Mouse (Mus musculus): ENCODE results near the gene Usp8. TPM values are rescaled to one million over a fixed set of nuclear protein-coding genes. Genes with fewer than 3 reads are reported as not detected.

Usp8 gene
- polyA plus RNA-seq, 1 experiment, result 31.2 TPM

DNA sequence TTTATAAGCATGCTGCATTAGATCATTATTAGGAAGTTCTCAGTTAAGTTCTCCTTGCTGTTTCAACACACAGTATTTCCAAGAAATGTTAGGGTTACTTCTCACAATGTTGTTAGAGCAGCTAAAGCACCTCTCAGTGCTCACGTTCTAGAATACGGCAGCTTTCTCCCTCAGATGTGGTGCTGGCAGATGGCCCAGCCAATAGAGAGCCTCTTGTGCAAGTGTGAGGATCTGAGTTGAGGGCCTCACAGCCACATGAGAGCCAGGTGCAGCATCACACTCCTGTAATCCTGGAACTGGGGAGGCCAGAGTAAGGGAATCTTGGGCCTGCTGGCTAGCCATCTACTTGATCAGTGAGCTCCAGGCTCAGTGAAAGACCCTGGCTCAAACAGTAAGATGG, 33.2 kb downstream of the Usp8 start:
- H3K4me3 ChIP-seq (ENCODE audit: insufficient read depth, low read depth, low read length), result no peak overlapping the region
- no peak for TF ChIP-seq POLR2A (IDR thresholded peaks at IDR 0.05; ENCODE audit: low read depth, low read length)
- TF ChIP-seq CTCF (conservative IDR thresholded peaks at IDR 0.05; ENCODE audit: insufficient read depth, insufficient read length, low read depth, low read length), result no peak
- peaks cover 21% of the 10 kb centered on the region for H3K36me3 ChIP-seq (ENCODE audit: control insufficient read depth, insufficient read depth, low read length)
- no peaks in the 10 kb centered on the region for H3K4me1 ChIP-seq (ENCODE audit: control insufficient read depth, insufficient read depth, low read length)
- H3K27me3 ChIP-seq (replicated peaks; ENCODE audit: control insufficient read depth, insufficient read depth, low read length), result no peaks in the 10 kb centered on the region
- no peak overlapping the region for H3K27ac ChIP-seq (ENCODE audit: insufficient read depth, low read depth, low read length)
- 66% methylated on average over 2 of the region's 2 CpGs for WGBS
- no peak for DNase-seq

- no peak for DNase-seq
- Histone ChIP-seq H3K27me3 (replicated peaks; ENCODE audit: control insufficient read depth, insufficient read depth, low read length) (no peaks in the 10 kb centered on the region), H3K4me1 (ENCODE audit: control insufficient read depth, insufficient read depth, low read length) (no peaks in the 10 kb centered on the region), H3K27ac (ENCODE audit: insufficient read depth, low read depth, low read length) (no peak overlapping the region), H3K36me3 (ENCODE audit: control insufficient read depth, insufficient read depth, low read length) (peaks cover 22% of the 10 kb centered on the region), H3K4me3 (ENCODE audit: insufficient read depth, low read depth, low read length) (no peak overlapping the region)
- WGBS, result 86% methylated on average over 5 of the region's 5 CpGs
- no peak for TF ChIP-seq CTCF (conservative IDR thresholded peaks at IDR 0.05; ENCODE audit: insufficient read depth, insufficient read length, low read depth, low read length)
- no peak for TF ChIP-seq POLR2A (IDR thresholded peaks at IDR 0.05; ENCODE audit: low read depth, low read length)
These were observed 36.3 kb downstream of the Usp8 start for GRCm38 (mm10) chr2:126743389-126743788.

- no peak for TF ChIP-seq CTCF (conservative IDR thresholded peaks at IDR 0.05; ENCODE audit: insufficient read depth, insufficient read length, low read depth, low read length)
- no peak for TF ChIP-seq POLR2A (IDR thresholded peaks at IDR 0.05; ENCODE audit: low read depth, low read length)
- no peak for DNase-seq
- H3K27me3 ChIP-seq (replicated peaks; ENCODE audit: control insufficient read depth, insufficient read depth, low read length), result no peaks in the 10 kb centered on the region
- H3K36me3 ChIP-seq (ENCODE audit: control insufficient read depth, insufficient read depth, low read length), result peaks cover 16% of the 10 kb centered on the region
- WGBS, result 98% methylated on average over 6 of the region's 6 CpGs
- H3K4me3 ChIP-seq (ENCODE audit: insufficient read depth, low read depth, low read length), result no peak overlapping the region
- H3K4me1 ChIP-seq (ENCODE audit: control insufficient read depth, insufficient read depth, low read length), result no peaks in the 10 kb centered on the region
- H3K27ac ChIP-seq (ENCODE audit: insufficient read depth, low read depth, low read length), result no peak overlapping the region
These were observed 48.5 kb downstream of the Usp8 start for GRCm38 (mm10) chr2:126755664-126756063.

- H3K27ac ChIP-seq (ENCODE audit: insufficient read depth, low read depth, low read length), result no peak overlapping the region
- no peaks in the 10 kb centered on the region for H3K27me3 ChIP-seq (replicated peaks; ENCODE audit: control insufficient read depth, insufficient read depth, low read length)
- peaks cover 14% of the 10 kb centered on the region for H3K36me3 ChIP-seq (ENCODE audit: control insufficient read depth, insufficient read depth, low read length)
- DNase-seq, result no peak
- no peaks in the 10 kb centered on the region for H3K4me1 ChIP-seq (ENCODE audit: control insufficient read depth, insufficient read depth, low read length)
- TF ChIP-seq CTCF (conservative IDR thresholded peaks at IDR 0.05; ENCODE audit: insufficient read depth, insufficient read length, low read depth, low read length) (no peak), POLR2A (IDR thresholded peaks at IDR 0.05; ENCODE audit: low read depth, low read length) (no peak)
- WGBS, result 93% methylated on average over 7 of the region's 7 CpGs
- no peak overlapping the region for H3K4me3 ChIP-seq (ENCODE audit: insufficient read depth, low read depth, low read length)
These were observed 52.2 kb downstream of the Usp8 start for GRCm38 (mm10) chr2:126759351-126759750.

- H3K27ac ChIP-seq (ENCODE audit: insufficient read depth, low read depth, low read length), result no peak overlapping the region
- no peak for TF ChIP-seq POLR2A (IDR thresholded peaks at IDR 0.05; ENCODE audit: low read depth, low read length)
- no peaks in the 10 kb centered on the region for H3K4me1 ChIP-seq (ENCODE audit: control insufficient read depth, insufficient read depth, low read length)
- no peaks in the 10 kb centered on the region for H3K27me3 ChIP-seq (replicated peaks; ENCODE audit: control insufficient read depth, insufficient read depth, low read length)
- WGBS, result 30% methylated on average over 11 of the region's 11 CpGs
- H3K36me3 ChIP-seq (ENCODE audit: control insufficient read depth, insufficient read depth, low read length), result no peaks in the 10 kb centered on the region; the same call in 1 of the 2 replicates
- DNase-seq, result no peak
- H3K4me3 ChIP-seq (ENCODE audit: insufficient read depth, low read depth, low read length), result no peak overlapping the region
These were observed 58.9 kb downstream of the Usp8 start for GRCm38 (mm10) chr2:126765867-126766582.

- TF ChIP-seq POLR2A (IDR thresholded peaks at IDR 0.05; ENCODE audit: low read depth, low read length) (no peak), CTCF (conservative IDR thresholded peaks at IDR 0.05; ENCODE audit: insufficient read depth, insufficient read length, low read depth, low read length) (no peak)
- H3K27ac ChIP-seq (ENCODE audit: insufficient read depth, low read depth, low read length), result no peak overlapping the region
- no peak overlapping the region for H3K4me3 ChIP-seq (ENCODE audit: insufficient read depth, low read depth, low read length)
- H3K27me3 ChIP-seq (replicated peaks; ENCODE audit: control insufficient read depth, insufficient read depth, low read length), result no peaks in the 10 kb centered on the region
- WGBS, result over 99% methylated on average over 3 of the region's 3 CpGs
- no peak for DNase-seq
- H3K36me3 ChIP-seq (ENCODE audit: control insufficient read depth, insufficient read depth, low read length), result no peaks in the 10 kb centered on the region
- no peaks in the 10 kb centered on the region for H3K4me1 ChIP-seq (ENCODE audit: control insufficient read depth, insufficient read depth, low read length)
These were observed 60.5 kb downstream of the Usp8 start for GRCm38 (mm10) chr2:126767599-126767998.

DNA sequence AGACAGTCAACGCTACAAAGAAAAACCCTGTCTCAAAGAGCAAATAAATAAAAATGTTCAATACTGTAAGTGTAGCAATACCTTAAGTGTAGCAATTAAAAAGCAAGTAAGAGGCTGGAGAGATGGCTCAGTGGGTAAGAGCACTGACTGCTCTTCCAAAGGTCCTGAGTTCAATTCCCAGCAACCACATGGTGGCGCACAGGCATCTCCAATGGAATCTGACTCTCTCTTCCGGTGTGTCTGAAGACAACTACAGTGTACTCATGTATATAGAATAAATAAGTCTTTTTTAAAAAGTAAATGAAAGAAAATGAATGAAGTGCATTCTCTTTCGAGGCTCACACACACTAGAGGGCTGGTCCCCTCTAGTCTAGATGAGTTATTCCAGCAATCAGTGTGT, 61.1 kb downstream of the Usp8 start:
- DNase-seq, result no peak
- TF ChIP-seq POLR2A (IDR thresholded peaks at IDR 0.05; ENCODE audit: low read depth, low read length), result no peak
- TF ChIP-seq CTCF (conservative IDR thresholded peaks at IDR 0.05; ENCODE audit: insufficient read depth, insufficient read length, low read depth, low read length), result peak; percentile 35; the same call in 1 of the 2 replicates
- Histone ChIP-seq H3K4me1 (ENCODE audit: control insufficient read depth, insufficient read depth, low read length) (no peaks in the 10 kb centered on the region), H3K27ac (ENCODE audit: insufficient read depth, low read depth, low read length) (no peak overlapping the region), H3K4me3 (ENCODE audit: insufficient read depth, low read depth, low read length) (no peak overlapping the region), H3K36me3 (ENCODE audit: control insufficient read depth, insufficient read depth, low read length) (no peaks in the 10 kb centered on the region), H3K27me3 (replicated peaks; ENCODE audit: control insufficient read depth, insufficient read depth, low read length) (no peaks in the 10 kb centered on the region)
- WGBS, result 75% methylated on average over 4 of the region's 4 CpGs

All from kidney, adult 2 months (tissue).